Mouse (Mus musculus) limb, embryonic 14.5 days (tissue): ENCODE measurements at regions not wholly inside any gene's neighbourhood (a gene's known extent, or its start where the extent isn't known, plus 50 kb on each side); places are given as distances from the start of the nearest gene placed in this dataset.

Experiments
- ATAC-seq: fragments of 200-750 bp; cut with Nextera tagmentation; 2 replicates; pipeline ENCODE4 v1.8.0; 2017; ENCODE audit warnings: low read depth, moderate number of reproducible peaks, moderate TSS enrichment; ENCODE audit not compliant: low FRiP score
- DNase-seq: peaks from one replicate; pipeline ENCODE4 v3.0.0-alpha.2; 2015; ENCODE audit warnings: low spot score
- H3K27ac ChIP-seq: fragments of 300-500 bp; sonication (generic); replicated peaks from 2 replicates; pipeline ENCODE4 v1.5.1; 2014; ENCODE audit warnings: low read depth, mild to moderate bottlenecking, low read length, moderate library complexity, mixed read lengths
- H3K27me3 ChIP-seq: fragments of 300-500 bp; sonication (generic); 2 replicates; pipeline ENCODE4 v1.6.1; 2014; ENCODE audit warnings: low read length, mixed read lengths; ENCODE audit not compliant: control insufficient read depth, insufficient read depth
- H3K36me3 ChIP-seq: fragments of 300-500 bp; sonication (generic); 2 replicates; pipeline ENCODE4 v1.6.1; 2014; ENCODE audit warnings: mild to moderate bottlenecking, low read length, moderate library complexity, mixed read lengths; ENCODE audit not compliant: control insufficient read depth, insufficient read depth
- H3K4me1 ChIP-seq: fragments of 300-500 bp; sonication (generic); 2 replicates; pipeline ENCODE4 v1.6.1; 2014; ENCODE audit warnings: antibody characterized with exemption, low read length, mixed read lengths; ENCODE audit not compliant: control insufficient read depth, insufficient read depth
- H3K4me2 ChIP-seq: fragments of 300-500 bp; sonication (generic); replicated peaks from 2 replicates; pipeline ENCODE4 v1.6.1; 2014; ENCODE audit warnings: low read depth, mild to moderate bottlenecking, low read length, moderate library complexity; ENCODE audit not compliant: severe bottlenecking
- H3K4me3 ChIP-seq: fragments of 300-500 bp; sonication (generic); replicated peaks from 2 replicates; pipeline ENCODE4 v1.5.1; 2014; ENCODE audit warnings: low read length
- H3K9ac ChIP-seq: fragments of 300-500 bp; sonication (generic); 2 replicates; pipeline ENCODE4 v1.6.1; 2014; ENCODE audit warnings: mild to moderate bottlenecking, low read depth, low read length, moderate library complexity; ENCODE audit not compliant: severe bottlenecking
- H3K9me3 ChIP-seq: fragments of 300-500 bp; sonication (generic); 2 replicates; pipeline ENCODE4 v1.6.1; 2016; ENCODE audit warnings: low read length; ENCODE audit not compliant: control insufficient read depth
- POLR2A ChIP-seq: fragments of 200-500 bp; IDR thresholded peaks from 2 replicates; pipeline ENCODE4 v1.8.0; 2012; ENCODE audit warnings: inconsistent platforms, mild to moderate bottlenecking, moderate library complexity, borderline replicate concordance; ENCODE audit not compliant: insufficient read depth, insufficient read length; ENCODE audit errors: extremely low read depth
- WGBS: fragments of 180-500 bp; shearing (Covaris S2); extraction: QIAGEN DNeasy Blood & Tissue Kit; methylation state at CpG from one replicate; pipeline ENCODE4 v1.1.7; 2014; 5-methylcytosine and 5-hydroxymethylcytosine counted together

- WGBS: 77% methylated on average over 5 of the region's 5 CpGs
- no peak for TF ChIP-seq POLR2A
- Histone ChIP-seq H3K4me3 (no peak overlapping the region), H3K36me3 (no peaks in the 10 kb centered on the region), H3K4me2 (no peak overlapping the region), H3K9ac (no peak overlapping the region), H3K4me1 (no peaks in the 10 kb centered on the region), H3K9me3 (no peaks in the 10 kb centered on the region), H3K27me3 (no peaks in the 10 kb centered on the region), H3K27ac (no peak overlapping the region)
- ATAC-seq (no peak), DNase-seq (no peak)
Measured at GRCm38 (mm10) chr2:8429652-8430343, 920.4 kb upstream of the Celf2 start.

- Histone ChIP-seq H3K27me3 (no peaks in the 10 kb centered on the region), H3K4me1 (no peaks in the 10 kb centered on the region), H3K4me2 (no peak overlapping the region), H3K36me3 (no peaks in the 10 kb centered on the region), H3K27ac (no peak overlapping the region), H3K9me3 (no peaks in the 10 kb centered on the region), H3K4me3 (no peak overlapping the region), H3K9ac (no peak overlapping the region)
- WGBS: 40% methylated on average over 2 of the region's 2 CpGs
- no peak for TF ChIP-seq POLR2A
- DNase-seq (no peak), ATAC-seq (no peak)
Measured at GRCm38 (mm10) chr2:8428145-8428544, 918.8 kb upstream of the Celf2 start.

GRCm38 (mm10) chr2:8427720-8428119 is 918.4 kb upstream of the Celf2 start:
- TF ChIP-seq POLR2A: no peak
- H3K27ac ChIP-seq: no peak overlapping the region
- H3K36me3 ChIP-seq: no peaks in the 10 kb centered on the region
- 47% methylated on average over 1 of the region's 1 CpGs for WGBS
- no peak overlapping the region for H3K4me3 ChIP-seq
- no peaks in the 10 kb centered on the region for H3K9me3 ChIP-seq
- H3K4me2 ChIP-seq: no peak overlapping the region
- no peak for DNase-seq
- H3K9ac ChIP-seq: no peak overlapping the region
- no peak for ATAC-seq
- H3K27me3 ChIP-seq: no peaks in the 10 kb centered on the region
- H3K4me1 ChIP-seq: no peaks in the 10 kb centered on the region

DNA sequence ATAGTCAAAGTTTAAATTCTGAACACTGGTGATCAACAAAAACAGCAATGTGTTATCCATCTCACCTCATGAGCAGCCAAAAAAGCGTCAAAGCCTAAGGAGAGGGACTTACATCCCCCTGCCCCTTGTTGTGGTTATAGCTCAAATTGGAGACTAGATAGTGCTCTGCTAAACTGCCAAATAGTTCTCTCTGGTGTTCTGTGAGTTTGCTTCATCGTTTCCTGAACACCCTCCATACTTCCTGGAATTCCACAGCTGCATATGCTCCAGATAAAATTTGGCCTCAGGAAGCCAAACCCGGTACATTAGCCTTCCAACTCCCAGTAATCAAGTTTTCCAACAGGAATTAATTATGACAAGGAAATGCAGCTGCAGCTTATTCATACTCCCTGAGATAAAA is 906.6 kb upstream of the Celf2 start:
- TF ChIP-seq POLR2A: no peak
- peak; percentile 34 for ATAC-seq
- H3K4me3 ChIP-seq: no peak overlapping the region
- H3K27me3 ChIP-seq: no peaks in the 10 kb centered on the region
- H3K4me1 ChIP-seq: 0 out of 2 replicates have a peak, but pooled peaks cover 3% of the 10 kb centered on the region
- 31% methylated on average over 3 of the region's 3 CpGs for WGBS
- H3K9me3 ChIP-seq: no peaks in the 10 kb centered on the region
- DNase-seq: peak; percentile 40
- no peak overlapping the region for H3K9ac ChIP-seq
- no peak overlapping the region for H3K4me2 ChIP-seq
- no peaks in the 10 kb centered on the region for H3K36me3 ChIP-seq
- H3K27ac ChIP-seq: no peak overlapping the region

GRCm38 (mm10) chr2:8394128-8394527 is 884.8 kb upstream of the Celf2 start:
- ATAC-seq (no peak), DNase-seq (no peak)
- Histone ChIP-seq H3K27ac (no peak overlapping the region), H3K27me3 (no peaks in the 10 kb centered on the region), H3K9me3 (no peaks in the 10 kb centered on the region), H3K4me2 (no peak overlapping the region), H3K4me1 (no peaks in the 10 kb centered on the region), H3K36me3 (no peaks in the 10 kb centered on the region), H3K9ac (no peak overlapping the region), H3K4me3 (no peak overlapping the region)
- TF ChIP-seq POLR2A: no peak
- WGBS: 75% methylated on average over 4 of the region's 4 CpGs
